Mouse (Mus musculus) neural tube, embryonic 10.5 days (tissue): Measurements from ENCODE around the gene Ptges2.
"Not testable (repeated sequence)": the region's sequence is repeated elsewhere in the genome, so short reads cannot be mapped to it uniquely, and the experiment has no call there.

ENCODE experiments used
- DNase-seq: peaks from one replicate; pipeline ENCODE4 v3.0.0-alpha.2; 2017; ENCODE audit warnings: low spot score; ENCODE audit errors: extremely low spot score

Ptges2 gene

DNA sequence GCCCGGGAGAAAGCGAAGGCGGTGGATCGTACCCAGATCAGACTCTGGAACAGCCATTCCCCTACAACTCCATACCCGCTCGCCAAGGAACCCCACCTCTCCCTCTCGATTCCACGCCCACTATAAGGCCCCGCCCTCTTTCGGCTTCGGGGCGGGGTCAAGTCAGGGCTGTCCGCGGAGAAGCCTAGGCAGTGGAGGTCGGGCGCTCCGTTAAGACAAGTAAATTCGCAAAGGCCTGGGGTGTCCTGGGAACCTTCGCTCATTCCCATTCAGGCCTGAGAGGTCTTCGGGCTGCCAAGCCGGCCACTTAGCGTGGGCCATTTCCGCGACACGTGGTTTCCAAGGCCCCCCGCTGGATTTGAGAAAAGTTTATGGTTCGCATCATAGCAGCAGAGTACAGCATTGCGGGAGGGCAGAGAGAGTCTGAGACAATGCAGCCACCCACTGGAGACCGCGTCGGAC lies at the start of gene Ptges2:
TSS of gene Ptges2 (plus strand) at position 413 of the 462 bp plus-strand sequence.
- DNase-seq, result peak; percentile 92

DNA sequence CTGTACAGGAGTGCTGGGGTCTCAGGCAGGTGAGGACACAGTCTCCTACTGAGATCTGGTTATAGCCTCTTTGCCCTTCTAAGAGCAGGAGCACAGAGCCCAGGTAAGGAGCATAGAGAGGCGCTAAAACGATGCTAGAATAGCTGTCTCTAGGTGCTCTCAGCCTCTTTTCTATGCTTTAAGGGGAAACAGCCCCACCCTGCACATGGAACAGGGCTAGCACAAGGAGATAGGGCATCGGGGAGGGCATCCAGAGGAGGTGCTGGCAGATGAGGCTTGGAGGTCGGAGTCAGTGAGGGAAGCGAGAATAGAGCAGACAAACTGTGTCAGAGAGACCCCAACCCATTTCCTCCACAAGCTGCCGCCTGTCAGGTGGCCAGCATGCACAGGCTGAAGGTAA lies 48.7 kb upstream of the Ptges2 start:
- no peak for DNase-seq

DNA sequence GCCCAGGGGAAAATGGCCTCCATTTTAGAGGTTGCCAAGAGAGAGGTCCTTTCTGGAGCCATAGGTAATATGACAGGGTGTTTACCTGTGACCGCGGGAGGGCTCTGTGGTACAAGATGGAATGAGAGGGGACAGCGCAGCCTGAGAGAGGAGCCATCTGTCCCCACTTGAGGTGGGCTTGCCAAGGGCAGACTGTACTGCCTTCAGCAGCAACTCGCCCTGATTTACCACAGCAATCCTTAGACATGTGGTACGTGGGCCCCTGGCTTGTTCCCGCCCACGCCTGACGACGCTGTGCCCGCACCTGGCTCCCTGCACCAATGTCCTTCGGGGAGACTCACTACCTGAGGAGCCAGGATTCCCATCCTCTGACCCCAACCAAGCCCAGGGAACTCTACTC lies 47.4 kb upstream of the Ptges2 start:
- DNase-seq, result no peak

GRCm38 (mm10) chr2:32349625-32350255 lies 46.0 kb upstream of the Ptges2 start:
- DNase-seq, result no peak

GRCm38 (mm10) chr2:32350471-32351051 lies 45.1 kb upstream of the Ptges2 start:
- no peak for DNase-seq

DNA sequence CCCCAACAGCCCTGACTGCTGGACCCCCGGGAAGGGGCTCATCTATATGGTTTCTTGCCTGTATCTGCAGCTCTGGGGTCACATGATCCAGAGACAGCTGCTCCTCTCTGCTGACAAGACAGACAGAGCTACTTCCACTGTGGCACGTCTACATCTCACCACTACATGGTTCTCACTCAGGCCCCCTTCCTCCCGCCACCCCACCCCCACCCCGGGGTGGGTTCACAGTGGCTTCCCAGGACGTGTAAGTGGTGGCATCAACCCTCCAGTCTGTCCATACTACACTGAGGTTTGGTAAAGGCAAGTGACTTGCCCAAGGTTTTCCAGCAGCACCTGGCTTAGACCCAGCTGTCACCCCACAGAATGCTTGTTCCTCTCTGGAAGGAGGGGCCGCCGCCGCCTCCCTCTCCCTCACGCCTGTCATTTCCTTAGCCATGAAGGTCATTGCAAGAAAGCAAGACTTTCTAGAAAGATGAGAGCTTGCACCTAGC lies 44.2 kb upstream of the Ptges2 start:
- DNase-seq, result no peak

- peak; percentile 57 for DNase-seq
These were observed 43.3 kb upstream of the Ptges2 start, which contains the start of gene Ciz1 for GRCm38 (mm10) chr2:32352151-32353006. TSS of gene Ciz1 (plus strand) at chr2:32352327.

GRCm38 (mm10) chr2:32353007-32353542 lies 42.6 kb upstream of the Ptges2 start, which contains the start of gene Dnm1:
TSS of gene Dnm1 (minus strand) at chr2:32353338.
- DNase-seq, result peak; percentile 96

- DNase-seq, result no peak
These were observed 41.9 kb upstream of the Ptges2 start for GRCm38 (mm10) chr2:32353836-32354235.

- DNase-seq, result no peak
These were observed 41.3 kb upstream of the Ptges2 start for GRCm38 (mm10) chr2:32354336-32354895.

GRCm38 (mm10) chr2:32356216-32356615 lies 39.5 kb upstream of the Ptges2 start:
- DNase-seq, result no peak

- DNase-seq, result no peak
These were observed 38.0 kb upstream of the Ptges2 start for GRCm38 (mm10) chr2:32357710-32358109.

DNA sequence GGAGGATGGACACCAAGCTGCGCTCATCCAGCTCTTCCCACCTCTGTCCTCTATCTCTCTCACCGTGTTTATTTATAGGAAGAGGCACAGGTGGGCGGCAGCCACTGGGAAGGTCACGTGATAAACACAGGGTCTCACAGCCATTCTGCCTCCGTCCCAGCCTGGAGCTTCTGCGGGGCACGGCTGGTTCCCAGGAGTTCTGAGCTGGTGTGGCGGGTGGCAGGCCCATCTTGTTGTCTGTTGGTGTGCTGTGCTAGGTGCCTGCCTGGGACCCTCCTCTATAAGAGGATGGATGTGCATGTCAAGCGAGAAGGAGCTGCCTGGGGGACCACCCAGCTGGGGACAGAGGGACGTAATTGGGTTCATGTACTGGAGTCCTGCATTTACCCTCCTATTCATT lies 37.3 kb upstream of the Ptges2 start:
- no peak for DNase-seq

- DNase-seq, result peak; percentile 76
These were observed 35.0 kb upstream of the Ptges2 start for GRCm38 (mm10) chr2:32360741-32361140.

GRCm38 (mm10) chr2:32361437-32361836 lies 34.3 kb upstream of the Ptges2 start:
- DNase-seq, result peak; percentile 59

DNA sequence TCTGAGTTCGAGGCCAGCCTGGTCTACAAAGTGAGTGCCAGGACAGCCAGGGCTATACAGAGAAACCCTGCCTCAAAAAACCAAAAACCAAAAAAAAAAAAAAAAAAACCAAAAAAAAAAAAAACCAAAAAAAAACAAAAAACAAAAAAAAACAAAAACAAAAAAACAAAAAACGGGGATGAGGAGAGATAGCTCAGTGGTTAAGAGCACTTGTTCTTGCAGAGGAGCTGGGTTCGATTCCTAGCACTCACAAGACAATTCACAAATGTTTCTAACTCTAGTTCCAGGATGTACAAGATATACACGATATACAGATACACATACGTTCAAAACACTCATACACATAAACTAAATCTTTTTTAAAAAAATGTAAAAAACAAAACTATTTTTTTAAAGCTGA lies 33.4 kb upstream of the Ptges2 start:
- DNase-seq, result not testable (repeated sequence)

- peak; percentile 93 for DNase-seq
These were observed 32.8 kb upstream of the Ptges2 start for GRCm38 (mm10) chr2:32362817-32363340.

- no peak for DNase-seq
These were observed 32.2 kb upstream of the Ptges2 start for GRCm38 (mm10) chr2:32363376-32364106.

GRCm38 (mm10) chr2:32364121-32364520 lies 31.6 kb upstream of the Ptges2 start:
- DNase-seq, result no peak

- DNase-seq, result no peak
These were observed 28.4 kb upstream of the Ptges2 start for GRCm38 (mm10) chr2:32367315-32367714.
